Mouse (Mus musculus): ENCODE data around the gene Rad9b. TPM values are rescaled to one million over a fixed set of nuclear protein-coding genes. Genes with fewer than 3 reads are reported as not detected.

Gene Rad9b
- polyA plus RNA-seq, 1 experiment: 4.0 TPM

DNA sequence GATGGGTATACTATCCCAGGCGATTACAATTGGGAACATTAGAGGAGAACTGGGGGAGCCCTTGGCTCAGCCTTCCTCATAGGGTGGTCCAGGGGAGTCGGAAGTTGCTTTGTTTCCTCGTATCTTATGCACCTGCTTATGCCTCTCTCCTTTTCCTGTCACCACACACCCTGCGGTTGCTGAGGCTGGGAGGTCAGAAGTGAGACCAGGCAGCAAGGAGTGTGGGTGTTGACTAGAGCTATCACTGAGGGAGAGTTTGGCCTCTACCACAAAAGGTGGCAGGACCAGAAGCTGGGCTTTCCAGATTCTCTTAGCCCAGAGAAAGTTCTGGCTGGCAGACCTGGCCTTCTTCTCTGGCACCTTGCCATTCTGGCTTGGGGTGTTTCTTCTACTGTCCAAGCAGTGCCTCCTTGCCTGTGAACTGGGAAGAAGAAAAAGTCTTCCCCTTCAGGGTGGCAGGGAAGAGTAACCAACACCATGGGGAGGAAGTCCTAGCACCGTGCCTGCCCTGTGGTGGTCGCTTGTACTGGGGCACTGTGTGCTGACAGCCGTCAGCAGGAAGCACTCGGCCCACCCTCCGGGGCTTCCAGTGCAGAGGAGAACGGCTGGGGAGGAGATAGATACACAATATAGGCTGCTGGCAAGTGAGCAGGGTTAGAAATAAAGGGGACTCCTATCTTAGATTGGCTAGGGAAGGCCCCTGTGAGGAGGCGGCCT, 36.5 kb downstream of the Rad9b start:
- Histone ChIP-seq H3K4me3 (ENCODE audit: insufficient read depth, low read length) (no peak overlapping the region), H3K27ac (ENCODE audit: insufficient read depth, low read length) (no peak overlapping the region)
- TF ChIP-seq POLR2A (IDR thresholded peaks at IDR 0.05; ENCODE audit: low read depth, low read length): no peak
- no peak for TF ChIP-seq CTCF (IDR thresholded peaks at IDR 0.05; ENCODE audit: borderline replicate concordance, insufficient read depth, low read length)

DNA sequence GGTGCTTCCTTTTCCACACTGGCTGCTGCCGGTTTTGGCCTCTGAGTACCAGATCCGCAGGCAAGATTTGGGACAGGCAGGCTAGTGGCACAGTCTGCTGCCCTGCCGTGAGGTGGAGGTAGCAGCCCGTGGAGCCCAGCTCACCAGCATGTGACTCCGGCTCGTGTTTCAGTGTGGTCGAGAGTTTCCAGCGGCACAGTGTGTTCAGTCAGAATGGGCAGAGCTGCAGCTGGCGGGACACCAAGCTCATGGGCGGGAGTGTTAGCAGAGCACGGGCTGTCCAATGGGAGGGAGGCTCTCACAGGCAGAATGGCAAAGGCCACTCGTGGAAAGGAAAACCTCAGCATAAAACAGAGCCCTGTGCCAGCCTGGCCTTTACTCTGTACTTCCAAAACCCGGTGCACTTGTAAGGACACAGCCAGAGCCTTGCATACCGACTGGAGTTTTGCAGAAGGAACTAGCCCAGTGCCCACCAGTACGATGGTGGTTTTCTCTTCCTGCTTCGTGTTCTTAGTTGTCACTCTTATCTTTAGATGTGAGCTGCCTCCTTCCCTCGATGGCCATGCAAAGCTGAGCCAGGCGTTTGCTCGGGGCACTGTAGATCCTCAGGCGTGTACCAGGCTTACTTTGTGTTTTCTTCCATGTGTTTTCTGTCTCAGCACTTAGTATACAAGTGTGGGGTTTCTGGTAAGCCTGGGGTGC, 38.9 kb downstream of the Rad9b start:
- TF ChIP-seq CTCF (IDR thresholded peaks at IDR 0.05; ENCODE audit: borderline replicate concordance, insufficient read depth, low read length): peak; percentile 8; the same call in 1 of the 2 replicates
- TF ChIP-seq POLR2A (IDR thresholded peaks at IDR 0.05; ENCODE audit: low read depth, low read length): no peak
- no peak overlapping the region for H3K27ac ChIP-seq (ENCODE audit: insufficient read depth, low read length)
- peaks cover 13% of the 10 kb centered on the region; the same call in 1 of the 2 replicates for H3K4me1 ChIP-seq (ENCODE audit: control insufficient read depth, insufficient read depth, low read length)
- no peak overlapping the region for H3K4me3 ChIP-seq (ENCODE audit: insufficient read depth, low read length)

More for the DNA sequence above, 36.5 kb downstream of the Rad9b start:
- H3K4me1 ChIP-seq (ENCODE audit: control insufficient read depth, insufficient read depth, low read length): peaks cover 6% of the 10 kb centered on the region; the same call in 1 of the 2 replicates

- TF ChIP-seq CTCF (IDR thresholded peaks at IDR 0.05; ENCODE audit: borderline replicate concordance, insufficient read depth, low read length) (no peak), POLR2A (IDR thresholded peaks at IDR 0.05; ENCODE audit: low read depth, low read length) (no peak)
- Histone ChIP-seq H3K27ac (ENCODE audit: insufficient read depth, low read length) (no peak overlapping the region), H3K4me1 (ENCODE audit: control insufficient read depth, insufficient read depth, low read length) (peaks cover 8% of the 10 kb centered on the region; the same call in 1 of the 2 replicates), H3K4me3 (ENCODE audit: insufficient read depth, low read length) (no peak overlapping the region)
Observed at GRCm38 (mm10) chr5:122312942-122313684, 40.9 kb downstream of the Rad9b start.

DNA sequence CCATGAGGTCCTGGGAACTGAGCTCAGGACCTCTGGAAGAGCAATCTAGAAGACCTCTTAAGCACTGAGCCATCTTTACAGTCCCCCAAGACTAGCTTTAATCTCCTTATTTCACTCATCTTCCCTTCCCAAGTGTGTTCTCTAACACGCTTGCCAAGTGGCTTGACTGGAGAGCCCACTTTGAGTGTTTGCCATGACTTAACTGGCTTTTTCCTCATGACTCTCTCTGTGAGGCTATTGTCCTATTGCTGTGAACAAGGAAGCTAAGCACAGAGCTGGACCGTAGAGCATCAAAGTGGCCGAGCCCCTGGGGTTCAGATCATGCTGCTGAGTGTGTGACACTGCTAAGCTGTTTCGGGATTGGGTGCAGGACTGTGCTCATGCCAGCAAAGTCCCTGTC, 41.7 kb downstream of the Rad9b start:
- TF ChIP-seq CTCF (IDR thresholded peaks at IDR 0.05; ENCODE audit: borderline replicate concordance, insufficient read depth, low read length) (no peak), POLR2A (IDR thresholded peaks at IDR 0.05; ENCODE audit: low read depth, low read length) (no peak)
- Histone ChIP-seq H3K4me1 (ENCODE audit: control insufficient read depth, insufficient read depth, low read length) (peaks cover 8% of the 10 kb centered on the region; the same call in 1 of the 2 replicates), H3K27ac (ENCODE audit: insufficient read depth, low read length) (no peak overlapping the region), H3K4me3 (ENCODE audit: insufficient read depth, low read length) (no peak overlapping the region)

- H3K27ac ChIP-seq (ENCODE audit: insufficient read depth, low read length): no peak overlapping the region
- no peak overlapping the region for H3K4me3 ChIP-seq (ENCODE audit: insufficient read depth, low read length)
- H3K4me1 ChIP-seq (ENCODE audit: control insufficient read depth, insufficient read depth, low read length): peaks cover 8% of the 10 kb centered on the region; the same call in 1 of the 2 replicates
- no peak for TF ChIP-seq CTCF (IDR thresholded peaks at IDR 0.05; ENCODE audit: borderline replicate concordance, insufficient read depth, low read length)
Observed at GRCm38 (mm10) chr5:122311692-122312091, 42.3 kb downstream of the Rad9b start.

- TF ChIP-seq POLR2A (IDR thresholded peaks at IDR 0.05; ENCODE audit: low read depth, low read length): no peak
- no peak for TF ChIP-seq CTCF (IDR thresholded peaks at IDR 0.05; ENCODE audit: borderline replicate concordance, insufficient read depth, low read length)
- H3K4me1 ChIP-seq (ENCODE audit: control insufficient read depth, insufficient read depth, low read length): peaks cover 8% of the 10 kb centered on the region; the same call in 1 of the 2 replicates
- H3K4me3 ChIP-seq (ENCODE audit: insufficient read depth, low read length): no peak overlapping the region
- no peak overlapping the region for H3K27ac ChIP-seq (ENCODE audit: insufficient read depth, low read length)
Observed at GRCm38 (mm10) chr5:122310699-122311098, 43.3 kb downstream of the Rad9b start.

- no peak overlapping the region for H3K4me3 ChIP-seq (ENCODE audit: insufficient read depth, low read length)
- no peak overlapping the region for H3K27ac ChIP-seq (ENCODE audit: insufficient read depth, low read length)
- TF ChIP-seq CTCF (IDR thresholded peaks at IDR 0.05; ENCODE audit: borderline replicate concordance, insufficient read depth, low read length) (no peak), POLR2A (IDR thresholded peaks at IDR 0.05; ENCODE audit: low read depth, low read length) (no peak)
- peaks cover 37% of the 10 kb centered on the region for H3K4me1 ChIP-seq (ENCODE audit: control insufficient read depth, insufficient read depth, low read length)
Observed at GRCm38 (mm10) chr5:122306536-122306935, 47.5 kb downstream of the Rad9b start.

- Histone ChIP-seq H3K4me3 (ENCODE audit: insufficient read depth, low read length) (no peak overlapping the region), H3K4me1 (ENCODE audit: control insufficient read depth, insufficient read depth, low read length) (peaks cover 32% of the 10 kb centered on the region), H3K27ac (ENCODE audit: insufficient read depth, low read length) (peak overlapping the region; percentile 86)
- no peak for TF ChIP-seq POLR2A (IDR thresholded peaks at IDR 0.05; ENCODE audit: low read depth, low read length)
- no peak for TF ChIP-seq CTCF (IDR thresholded peaks at IDR 0.05; ENCODE audit: borderline replicate concordance, insufficient read depth, low read length)
Observed at GRCm38 (mm10) chr5:122305472-122305871, 48.6 kb downstream of the Rad9b start.

DNA sequence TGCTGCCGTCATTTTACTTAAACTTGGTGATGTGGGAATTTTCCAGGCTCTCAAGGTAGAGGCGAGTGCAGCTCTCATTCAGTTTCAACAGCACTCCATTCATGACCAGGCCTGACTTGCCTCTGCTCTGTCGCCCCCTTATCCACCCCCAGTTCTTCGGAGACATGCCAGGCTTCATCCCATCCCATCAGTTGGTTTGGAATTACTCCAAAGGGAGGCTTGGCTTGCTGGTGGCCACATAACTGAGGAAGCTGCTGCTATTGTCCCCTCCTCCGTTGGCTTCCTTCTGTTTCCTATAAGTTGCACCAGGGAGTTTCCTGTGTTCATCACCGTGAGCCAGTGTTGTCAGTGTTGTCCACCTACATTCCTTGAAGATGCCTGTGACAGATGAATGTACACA, 49.5 kb downstream of the Rad9b start:
- Histone ChIP-seq H3K4me3 (ENCODE audit: insufficient read depth, low read length) (no peak overlapping the region), H3K4me1 (ENCODE audit: control insufficient read depth, insufficient read depth, low read length) (peaks cover 34% of the 10 kb centered on the region), H3K27ac (ENCODE audit: insufficient read depth, low read length) (peak overlapping the region; percentile 86)
- TF ChIP-seq POLR2A (IDR thresholded peaks at IDR 0.05; ENCODE audit: low read depth, low read length) (no peak), CTCF (IDR thresholded peaks at IDR 0.05; ENCODE audit: borderline replicate concordance, insufficient read depth, low read length) (no peak)

Measured in embryonic fibroblast, embryonic 13.5 days (primary cell).